Mouse (Mus musculus): ENCODE measurements around the gene Rpp14. TPM values are rescaled to one million over a fixed set of nuclear protein-coding genes. Genes with fewer than 3 reads are reported as not detected.
A peak's percentile ranks its signal among the peaks of the same experiment; 100 is the strongest.

Gene Rpp14
- total RNA-seq (2017): 45.2 and 83.2 TPM in 2 replicates

GRCm38 (mm10) chr14:8080165-8080679, at the start of gene Rpp14:
Rpp14 (plus strand) TSS chr14:8080367.
- ATAC-seq (replicated peaks in 1 of 2; ENCODE audit: insufficient read depth in 1 of 2, low FRiP score in 2 of 2, low TSS enrichment in 1 of 2, low read depth in 1 of 2, poor library complexity in 2 of 2, severe bottlenecking in 2 of 2): peak; percentile 95 to 97

GRCm38 (mm10) chr14:8030535-8030934, 49.6 kb upstream of the Rpp14 start:
- no peak for ATAC-seq (replicated peaks in 1 of 2; ENCODE audit: insufficient read depth in 1 of 2, low FRiP score in 2 of 2, low TSS enrichment in 1 of 2, low read depth in 1 of 2, poor library complexity in 2 of 2, severe bottlenecking in 2 of 2)

- no peak for ATAC-seq (replicated peaks in 1 of 2; ENCODE audit: insufficient read depth in 1 of 2, low FRiP score in 2 of 2, low TSS enrichment in 1 of 2, low read depth in 1 of 2, poor library complexity in 2 of 2, severe bottlenecking in 2 of 2)
Measured at GRCm38 (mm10) chr14:8032087-8032944, 47.9 kb upstream of the Rpp14 start.

- no peak for ATAC-seq (replicated peaks in 1 of 2; ENCODE audit: insufficient read depth in 1 of 2, low FRiP score in 2 of 2, low TSS enrichment in 1 of 2, low read depth in 1 of 2, poor library complexity in 2 of 2, severe bottlenecking in 2 of 2)
Measured at GRCm38 (mm10) chr14:8034561-8034960, 45.6 kb upstream of the Rpp14 start.

- no peak for ATAC-seq (replicated peaks in 1 of 2; ENCODE audit: insufficient read depth in 1 of 2, low FRiP score in 2 of 2, low TSS enrichment in 1 of 2, low read depth in 1 of 2, poor library complexity in 2 of 2, severe bottlenecking in 2 of 2)
Measured at GRCm38 (mm10) chr14:8035951-8036350, 44.2 kb upstream of the Rpp14 start.

GRCm38 (mm10) chr14:8036406-8036805, 43.8 kb upstream of the Rpp14 start:
- ATAC-seq (replicated peaks in 1 of 2; ENCODE audit: insufficient read depth in 1 of 2, low FRiP score in 2 of 2, low TSS enrichment in 1 of 2, low read depth in 1 of 2, poor library complexity in 2 of 2, severe bottlenecking in 2 of 2): no peak

- peak; percentile 69 to 71 for ATAC-seq (replicated peaks in 1 of 2; ENCODE audit: insufficient read depth in 1 of 2, low FRiP score in 2 of 2, low TSS enrichment in 1 of 2, low read depth in 1 of 2, poor library complexity in 2 of 2, severe bottlenecking in 2 of 2)
Measured at GRCm38 (mm10) chr14:8038150-8038549, 42.0 kb upstream of the Rpp14 start.

GRCm38 (mm10) chr14:8038791-8039448, 41.2 kb upstream of the Rpp14 start:
- no peak for ATAC-seq (replicated peaks in 1 of 2; ENCODE audit: insufficient read depth in 1 of 2, low FRiP score in 2 of 2, low TSS enrichment in 1 of 2, low read depth in 1 of 2, poor library complexity in 2 of 2, severe bottlenecking in 2 of 2)

GRCm38 (mm10) chr14:8040179-8040578, 40.0 kb upstream of the Rpp14 start:
- ATAC-seq (replicated peaks in 1 of 2; ENCODE audit: insufficient read depth in 1 of 2, low FRiP score in 2 of 2, low TSS enrichment in 1 of 2, low read depth in 1 of 2, poor library complexity in 2 of 2, severe bottlenecking in 2 of 2): no peak

GRCm38 (mm10) chr14:8040911-8041678, 39.1 kb upstream of the Rpp14 start:
- no peak for ATAC-seq (replicated peaks in 1 of 2; ENCODE audit: insufficient read depth in 1 of 2, low FRiP score in 2 of 2, low TSS enrichment in 1 of 2, low read depth in 1 of 2, poor library complexity in 2 of 2, severe bottlenecking in 2 of 2)

- ATAC-seq (replicated peaks in 1 of 2; ENCODE audit: insufficient read depth in 1 of 2, low FRiP score in 2 of 2, low TSS enrichment in 1 of 2, low read depth in 1 of 2, poor library complexity in 2 of 2, severe bottlenecking in 2 of 2): no peak
Measured at GRCm38 (mm10) chr14:8042120-8042519, 38.0 kb upstream of the Rpp14 start.

GRCm38 (mm10) chr14:8042577-8042976, 37.6 kb upstream of the Rpp14 start:
- no peak for ATAC-seq (replicated peaks in 1 of 2; ENCODE audit: insufficient read depth in 1 of 2, low FRiP score in 2 of 2, low TSS enrichment in 1 of 2, low read depth in 1 of 2, poor library complexity in 2 of 2, severe bottlenecking in 2 of 2)

- ATAC-seq (replicated peaks in 1 of 2; ENCODE audit: insufficient read depth in 1 of 2, low FRiP score in 2 of 2, low TSS enrichment in 1 of 2, low read depth in 1 of 2, poor library complexity in 2 of 2, severe bottlenecking in 2 of 2): no peak; a peak in 1 of 4 replicates
Measured at GRCm38 (mm10) chr14:8044330-8044729, 35.8 kb upstream of the Rpp14 start.

- ATAC-seq (replicated peaks in 1 of 2; ENCODE audit: insufficient read depth in 1 of 2, low FRiP score in 2 of 2, low TSS enrichment in 1 of 2, low read depth in 1 of 2, poor library complexity in 2 of 2, severe bottlenecking in 2 of 2): no peak
Measured at GRCm38 (mm10) chr14:8044786-8045185, 35.4 kb upstream of the Rpp14 start.

- ATAC-seq (replicated peaks in 1 of 2; ENCODE audit: insufficient read depth in 1 of 2, low FRiP score in 2 of 2, low TSS enrichment in 1 of 2, low read depth in 1 of 2, poor library complexity in 2 of 2, severe bottlenecking in 2 of 2): no peak
Measured at GRCm38 (mm10) chr14:8045187-8045846, 34.9 kb upstream of the Rpp14 start.

- no peak for ATAC-seq (replicated peaks in 1 of 2; ENCODE audit: insufficient read depth in 1 of 2, low FRiP score in 2 of 2, low TSS enrichment in 1 of 2, low read depth in 1 of 2, poor library complexity in 2 of 2, severe bottlenecking in 2 of 2)
Measured at GRCm38 (mm10) chr14:8046839-8047238, 33.3 kb upstream of the Rpp14 start.

- no peak for ATAC-seq (replicated peaks in 1 of 2; ENCODE audit: insufficient read depth in 1 of 2, low FRiP score in 2 of 2, low TSS enrichment in 1 of 2, low read depth in 1 of 2, poor library complexity in 2 of 2, severe bottlenecking in 2 of 2)
Measured at GRCm38 (mm10) chr14:8049334-8049733, 30.8 kb upstream of the Rpp14 start.
